Mouse (Mus musculus): ENCODE measurements around the gene Prr29. TPM values are rescaled to one million over a fixed set of nuclear protein-coding genes. Genes with fewer than 3 reads are reported as not detected.
"Not testable (repeated sequence)": the region's sequence is repeated elsewhere in the genome, so short reads cannot be mapped to it uniquely, and the experiment has no call there.

Prr29 gene
- total RNA-seq, 2 experiments from 2014 or later, result 4.8 to 5.7 TPM

GRCm38 (mm10) chr11:106354181-106354580 lies 11.1 kb upstream of the Prr29 start:
- no peak for DNase-seq (ENCODE audit: low spot score)

- peak; percentile 53 for DNase-seq (ENCODE audit: low spot score)
Observed at GRCm38 (mm10) chr11:106355382-106356128, 9.7 kb upstream of the Prr29 start.

GRCm38 (mm10) chr11:106359350-106359749 lies 5.9 kb upstream of the Prr29 start:
- no peak for DNase-seq (ENCODE audit: low spot score)

- peak; percentile 76 for DNase-seq (ENCODE audit: low spot score)
Observed at GRCm38 (mm10) chr11:106364712-106365111, 560 bp upstream of the Prr29 start.

- DNase-seq (ENCODE audit: low spot score), result peak; percentile 92
Observed at GRCm38 (mm10) chr11:106366316-106366715, 1.0 kb downstream of the Prr29 start.

- no peak for DNase-seq (ENCODE audit: low spot score)
Observed at GRCm38 (mm10) chr11:106373998-106374397, 8.7 kb downstream of the Prr29 start.

GRCm38 (mm10) chr11:106374559-106374958 lies 9.3 kb downstream of the Prr29 start:
- DNase-seq (ENCODE audit: low spot score), result no peak

- DNase-seq (ENCODE audit: low spot score), result no peak
Observed at GRCm38 (mm10) chr11:106374979-106375378, 9.7 kb downstream of the Prr29 start.

- no peak for DNase-seq (ENCODE audit: low spot score)
Observed at GRCm38 (mm10) chr11:106381011-106381410, 15.7 kb downstream of the Prr29 start.

- DNase-seq (ENCODE audit: low spot score), result no peak
Observed at GRCm38 (mm10) chr11:106381883-106382282, 16.6 kb downstream of the Prr29 start.

GRCm38 (mm10) chr11:106382424-106382823 lies 17.2 kb downstream of the Prr29 start:
- DNase-seq (ENCODE audit: low spot score), result no peak

- DNase-seq (ENCODE audit: low spot score), result no peak
Observed at GRCm38 (mm10) chr11:106383051-106383790, 17.9 kb downstream of the Prr29 start.

- DNase-seq (ENCODE audit: low spot score), result no peak
Observed at GRCm38 (mm10) chr11:106386409-106386808, 21.1 kb downstream of the Prr29 start.

GRCm38 (mm10) chr11:106387020-106387419 lies 21.7 kb downstream of the Prr29 start:
- no peak for DNase-seq (ENCODE audit: low spot score)

- no peak for DNase-seq (ENCODE audit: low spot score)
Observed at GRCm38 (mm10) chr11:106387791-106388216, 22.5 kb downstream of the Prr29 start, which contains the start of gene Icam2. TSS of gene Icam2 (minus strand) at chr11:106388075.

- no peak for DNase-seq (ENCODE audit: low spot score)
Observed at GRCm38 (mm10) chr11:106389611-106390010, 24.3 kb downstream of the Prr29 start.

- no peak for DNase-seq (ENCODE audit: low spot score)
Observed at GRCm38 (mm10) chr11:106390757-106391156, 25.5 kb downstream of the Prr29 start.

GRCm38 (mm10) chr11:106391546-106392188 lies 26.4 kb downstream of the Prr29 start:
- peak; percentile 81 for DNase-seq (ENCODE audit: low spot score)

- no peak for DNase-seq (ENCODE audit: low spot score)
Observed at GRCm38 (mm10) chr11:106392597-106393330, 27.5 kb downstream of the Prr29 start.

- DNase-seq (ENCODE audit: low spot score), result no peak
Observed at GRCm38 (mm10) chr11:106393331-106393616, 28.0 kb downstream of the Prr29 start.

GRCm38 (mm10) chr11:106394055-106394454 lies 28.8 kb downstream of the Prr29 start:
- not testable (repeated sequence) for DNase-seq (ENCODE audit: low spot score)

- no peak for DNase-seq (ENCODE audit: low spot score)
Observed at GRCm38 (mm10) chr11:106397656-106398055, 32.4 kb downstream of the Prr29 start.

Data from gastrocnemius, adult 18-20 months (tissue).